Mouse (Mus musculus) brain, adult 2 months (tissue): ENCODE measurements around the gene Rras2.
A peak's percentile ranks its signal among the peaks of the same experiment; 100 is the strongest.

Experiments used
- DNase-seq: peaks from one replicate; pipeline ENCODE4 v3.0.0; 2011; ENCODE audit warnings: low read depth, low spot score

Rras2 gene

DNA sequence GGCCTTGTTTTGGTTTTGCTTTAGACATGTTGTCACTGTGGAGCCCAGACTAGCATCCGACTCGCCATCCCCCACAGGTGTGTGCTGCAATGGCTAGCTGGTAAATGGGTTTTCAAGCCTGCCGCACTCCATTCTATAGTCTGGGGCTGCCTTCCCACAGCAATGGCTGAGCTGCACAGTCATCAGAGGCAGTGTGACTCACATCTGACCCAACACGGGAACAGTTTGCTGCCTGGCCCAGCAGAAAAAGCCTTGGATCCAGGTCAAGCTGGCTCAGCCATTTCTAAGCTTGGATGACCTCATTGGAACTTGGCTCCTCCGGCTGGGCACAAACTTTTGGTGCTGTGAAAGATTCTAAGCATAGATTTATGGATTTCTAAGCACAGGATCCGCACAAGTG is 88.0 kb downstream of the Rras2 start:
- DNase-seq: peak; percentile 95

DNA sequence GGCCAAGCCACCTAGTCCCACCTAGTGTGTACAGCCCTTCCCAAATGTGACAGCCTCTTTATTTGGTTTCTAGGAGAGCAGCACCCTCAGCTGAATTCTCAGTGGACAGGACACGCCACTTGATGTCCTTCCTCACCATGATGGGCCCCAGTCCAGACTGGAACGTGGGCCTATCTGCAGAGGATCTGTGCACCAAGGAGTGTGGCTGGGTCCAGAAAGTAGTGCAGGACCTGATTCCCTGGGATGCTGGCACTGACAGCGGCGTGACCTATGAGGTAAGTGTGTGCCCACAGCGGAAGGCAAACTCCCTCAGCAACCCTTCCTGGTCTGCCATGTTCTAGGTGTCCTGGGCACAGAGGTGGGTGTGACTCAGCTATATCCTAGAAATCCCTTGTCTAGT is 88.8 kb downstream of the Rras2 start:
- DNase-seq: no peak

GRCm38 (mm10) chr7:114027406-114027805 is 90.2 kb downstream of the Rras2 start:
- peak; percentile 99 for DNase-seq

DNA sequence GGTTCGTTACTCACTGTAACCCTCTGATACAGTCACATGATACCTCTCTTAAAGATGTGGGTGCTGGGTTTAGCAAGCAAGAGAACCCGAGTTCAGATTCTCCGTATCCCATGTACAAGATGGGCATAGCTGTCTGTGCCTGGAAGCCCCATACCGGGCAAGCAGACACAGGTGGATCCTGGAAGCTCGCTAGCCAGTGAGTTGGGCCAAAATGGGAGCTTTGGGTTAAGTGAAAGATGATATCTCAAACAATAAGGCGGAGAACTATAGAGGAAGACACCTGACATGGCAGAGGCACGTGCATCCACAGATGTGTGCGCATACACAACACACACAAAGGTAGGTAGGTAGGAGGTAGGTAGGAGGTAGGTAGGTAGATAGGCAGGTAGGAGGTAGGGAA is 90.7 kb downstream of the Rras2 start:
- DNase-seq: no peak

GRCm38 (mm10) chr7:114020704-114021093 is 96.9 kb downstream of the Rras2 start:
- peak; percentile 96 for DNase-seq

GRCm38 (mm10) chr7:114020057-114020703 is 97.4 kb downstream of the Rras2 start:
- peak; percentile 54 for DNase-seq

DNA sequence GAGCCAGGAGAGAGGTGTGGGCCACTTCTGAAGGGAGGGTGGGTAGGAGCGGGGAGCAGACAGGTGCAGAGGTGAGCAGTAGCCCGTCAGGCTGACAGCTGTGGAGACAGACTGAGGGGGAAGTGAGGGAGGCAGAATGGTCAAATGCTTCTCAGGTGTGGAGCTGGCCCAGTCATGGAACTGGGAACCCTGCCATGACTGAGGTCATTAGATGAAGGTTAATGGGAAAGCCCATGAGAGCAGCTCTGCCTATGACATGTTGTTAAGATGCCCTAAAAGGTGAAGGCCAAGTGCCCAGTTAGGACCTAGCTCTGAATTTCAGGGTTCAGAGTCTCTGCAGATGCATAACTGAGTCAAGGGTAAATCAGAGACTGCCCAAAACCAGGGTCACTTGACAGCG is 98.7 kb downstream of the Rras2 start:
- DNase-seq: no peak

DNA sequence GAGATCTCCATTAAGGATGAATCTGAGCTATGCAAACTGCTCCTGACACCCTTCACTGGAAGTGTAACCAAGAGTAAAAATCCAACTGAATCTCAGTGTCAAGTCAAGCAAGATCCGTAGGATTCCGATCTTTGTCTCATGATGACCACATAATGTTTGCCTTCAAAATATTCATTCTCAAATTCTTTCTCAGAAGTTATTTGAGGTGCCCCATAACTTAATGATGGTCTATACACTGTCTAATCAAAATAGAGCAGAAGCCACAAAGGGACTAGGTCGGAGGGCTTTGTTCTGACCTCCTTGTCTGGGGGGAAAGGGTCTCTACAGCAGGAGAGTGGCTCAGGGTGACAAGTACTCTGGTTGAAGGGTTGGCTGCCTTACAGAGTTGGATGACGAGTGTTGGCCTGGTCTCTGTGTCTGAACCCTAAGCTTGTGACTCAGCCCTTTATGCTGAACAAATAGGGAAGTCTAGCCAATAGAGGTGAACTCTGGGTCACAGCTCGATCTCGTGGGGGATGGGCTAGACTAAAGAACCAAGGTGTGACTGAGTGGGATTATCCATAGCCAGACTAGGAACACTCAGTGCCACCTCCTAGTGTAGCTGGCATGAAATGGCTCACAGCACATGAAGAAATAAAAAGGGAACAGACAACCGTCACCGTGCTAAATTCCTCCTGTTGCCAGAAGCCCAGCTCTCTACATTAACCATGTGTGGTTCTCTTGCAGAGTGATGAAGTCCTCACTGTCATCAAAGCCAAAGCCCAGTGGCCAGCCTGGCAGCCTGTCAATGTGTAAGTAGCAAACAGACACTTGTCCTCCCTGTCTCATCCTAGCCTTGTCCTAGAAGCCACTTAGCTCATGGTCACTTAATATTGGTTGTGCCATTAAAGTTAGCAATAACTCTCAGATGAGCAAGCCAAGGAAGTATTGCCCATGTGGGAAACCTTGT is 101.3 kb downstream of the Rras2 start:
- DNase-seq: no peak

GRCm38 (mm10) chr7:114011726-114012443 is 105.7 kb downstream of the Rras2 start:
- DNase-seq: no peak

GRCm38 (mm10) chr7:114007565-114007964 is 110.0 kb downstream of the Rras2 start:
- DNase-seq: peak; percentile 25

DNA sequence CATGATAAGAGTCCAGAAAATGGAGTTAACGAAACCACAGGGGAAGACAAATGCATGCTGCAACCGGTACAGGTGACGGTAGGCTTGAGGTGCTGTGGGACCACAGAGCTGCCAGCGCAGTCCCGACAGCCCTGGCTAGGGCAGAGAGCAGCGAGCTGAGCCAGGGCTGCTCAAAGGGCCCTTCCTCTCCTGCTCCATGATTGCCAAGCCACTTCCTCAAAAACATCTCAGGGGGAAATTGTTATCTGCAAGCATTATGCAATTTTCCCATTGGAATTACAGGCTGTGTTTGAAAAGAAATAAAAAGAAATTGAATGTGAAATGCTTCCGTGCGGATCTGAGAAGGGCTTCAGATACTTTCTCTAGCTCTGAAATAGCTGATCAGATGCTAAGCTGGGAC is 111.1 kb downstream of the Rras2 start:
- DNase-seq: no peak

DNA sequence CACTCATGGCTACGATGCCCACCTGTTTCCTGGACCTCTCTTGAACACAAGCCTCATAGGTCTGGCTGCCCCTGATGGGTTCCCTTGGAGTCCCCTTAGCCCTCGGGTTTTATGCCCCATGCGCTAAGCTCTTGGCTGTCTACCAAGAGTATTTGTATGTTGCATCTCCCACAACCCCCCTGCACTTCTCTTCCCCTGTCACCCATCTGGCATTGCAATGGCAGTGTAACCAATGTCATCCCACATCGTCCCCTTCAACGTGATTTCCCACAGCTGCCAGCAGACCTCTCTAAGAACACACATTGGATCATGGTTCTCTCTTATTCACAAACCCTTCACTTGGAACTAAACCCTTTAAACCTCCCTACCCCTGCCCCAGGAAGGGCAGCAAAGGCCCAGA is 112.1 kb downstream of the Rras2 start:
- DNase-seq: no peak

DNA sequence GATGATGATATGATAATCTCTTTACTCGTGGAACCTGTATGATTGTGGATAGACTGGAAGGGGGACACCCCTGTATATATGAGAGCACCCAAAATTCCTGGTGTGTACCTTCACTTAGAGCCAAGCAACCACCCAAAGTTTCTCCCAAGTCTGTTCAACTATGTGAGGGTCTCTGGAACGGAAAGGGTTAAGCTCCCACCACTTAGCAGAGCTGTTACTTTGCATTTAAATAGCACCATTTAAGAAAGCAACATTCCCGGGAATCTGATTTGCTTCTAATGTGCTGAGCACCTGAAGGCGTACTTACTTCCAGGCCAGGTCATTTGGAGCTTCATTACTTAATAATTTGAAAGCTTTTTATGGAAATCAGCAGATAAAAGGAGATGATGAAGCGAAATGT is 113.4 kb downstream of the Rras2 start:
- no peak for DNase-seq

DNA sequence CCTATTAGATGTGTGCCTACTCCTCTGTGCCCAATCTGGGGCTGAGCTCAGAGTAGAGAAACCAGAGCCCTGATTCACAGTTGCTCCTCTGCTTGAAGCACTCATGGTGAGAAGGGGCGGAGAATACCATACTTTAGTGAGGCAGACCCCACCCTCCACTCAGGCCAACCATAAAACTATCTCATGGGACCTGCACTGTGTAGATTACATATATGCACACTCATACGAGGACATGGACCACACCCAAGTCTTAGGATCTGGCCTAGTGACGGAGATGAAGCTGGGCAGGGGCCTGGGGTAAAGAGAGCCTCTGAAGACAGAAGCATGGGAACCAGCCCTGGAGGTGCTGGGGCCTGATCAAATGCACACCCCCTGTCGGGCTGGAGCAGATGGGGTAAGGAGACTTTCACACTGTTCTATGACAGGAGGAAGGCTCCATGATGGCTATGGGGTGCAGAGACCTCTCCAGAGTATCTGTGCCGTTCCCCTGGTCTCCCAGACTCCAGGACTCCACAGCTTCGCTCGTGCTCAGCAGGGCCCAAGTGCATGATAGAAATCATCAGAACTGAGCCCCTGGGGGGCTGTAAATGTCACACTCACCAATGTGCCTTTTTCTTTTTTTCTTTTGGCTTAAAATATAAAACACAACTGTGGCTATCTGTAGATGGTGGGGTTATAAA is 119.8 kb downstream of the Rras2 start:
- DNase-seq: no peak
